ENCODE assay signal across 24 mouse cellular contexts in the genomic region with DNA sequence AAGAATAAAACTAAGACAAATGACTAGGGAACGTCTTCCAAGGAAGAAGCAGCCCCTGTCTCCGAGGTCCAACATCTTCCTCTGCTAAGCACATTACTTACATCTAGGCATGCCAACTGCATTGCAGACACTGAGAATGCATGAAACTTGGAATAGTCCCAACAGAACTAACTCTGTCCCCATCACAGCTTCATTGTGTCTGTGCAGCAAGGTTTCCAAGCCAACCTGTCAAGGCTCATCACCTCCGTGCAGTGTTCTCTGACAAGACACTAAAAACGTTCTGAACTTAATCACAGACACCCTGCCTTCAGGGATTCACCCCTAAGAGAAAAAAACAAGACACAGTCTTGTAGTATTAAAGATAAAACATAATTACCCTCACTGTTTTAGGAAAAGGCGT.
"Had no signal": no experiment of that assay in that cellular context is flagged by ENCODE, and none has a peak within 500 bp of the region (broad histone marks: within the 10 kb centered on the region; RNA-seq: fewer than 3 reads in every experiment).

No protein-coding gene starts in this region.

- H3K36me3 ChIP-seq: kidney, embryonic 15.5 days; limb, embryonic 12.5 days; limb, embryonic 15.5 days; liver, embryonic 15.5 days; lung, embryonic 15.5 days; midbrain, embryonic 10.5 days; midbrain, embryonic 13.5 days had no signal

- H3K9ac ChIP-seq: kidney, embryonic 15.5 days; limb, embryonic 12.5 days; limb, embryonic 15.5 days; liver, embryonic 15.5 days; lung, embryonic 15.5 days; midbrain, embryonic 13.5 days had no signal

- H3K27me3 ChIP-seq: kidney, embryonic 15.5 days; limb, embryonic 12.5 days; limb, embryonic 15.5 days; liver, embryonic 15.5 days; lung, embryonic 15.5 days; megakaryocyte, embryonic 14.5 days; midbrain, embryonic 13.5 days had no signal

- H3K9me3 ChIP-seq: kidney, embryonic 15.5 days; limb, embryonic 12.5 days; limb, embryonic 15.5 days; liver, embryonic 15.5 days; lung, embryonic 15.5 days; megakaryocyte, embryonic 14.5 days; midbrain, embryonic 10.5 days; midbrain, embryonic 13.5 days had no signal

- H3K4me1 ChIP-seq: kidney, embryonic 15.5 days; limb, embryonic 12.5 days; limb, embryonic 15.5 days; liver, embryonic 15.5 days; lung, embryonic 15.5 days; megakaryocyte, embryonic 14.5 days; midbrain, embryonic 10.5 days; midbrain, embryonic 13.5 days had no signal

- H3K4me2 ChIP-seq: kidney, embryonic 15.5 days; limb, embryonic 12.5 days; limb, embryonic 15.5 days; liver, embryonic 11.5 days; liver, embryonic 15.5 days; lung, embryonic 15.5 days; midbrain, embryonic 13.5 days had no signal

- DNase-seq: kidney, adult 8-10 months; kidney, postnatal 10 days; kidney, postnatal 36 days; layer of hippocampus, postnatal 36 days; left cerebral cortex, postnatal 4 days; lung, adult 18-20 months; lung, postnatal 10 days; lung, postnatal 36 days; right cerebral cortex, adult 18-20 months; right cerebral cortex, postnatal 14 days; right cerebral cortex, postnatal 4 days; thymus, adult 2 months; thymus, postnatal 14 days; thymus, postnatal 4 days had no signal

- H3K27ac ChIP-seq: kidney, embryonic 15.5 days; limb, embryonic 12.5 days; limb, embryonic 15.5 days; liver, embryonic 15.5 days; lung, embryonic 15.5 days; midbrain, embryonic 10.5 days; midbrain, embryonic 13.5 days; stomach, postnatal 0 days had no signal

- H3K4me3 ChIP-seq: kidney, embryonic 15.5 days; limb, embryonic 12.5 days; limb, embryonic 15.5 days; liver, embryonic 15.5 days; lung, embryonic 15.5 days; megakaryocyte, embryonic 14.5 days; midbrain, embryonic 10.5 days; midbrain, embryonic 13.5 days had no signal

- ATAC-seq: midbrain, embryonic 13.5 days had no signal
